Mouse (Mus musculus): ENCODE measurements around the gene Cux1. TPM values are rescaled to one million over a fixed set of nuclear protein-coding genes. Genes with fewer than 3 reads are reported as not detected.

The Cux1 gene
- total RNA-seq, 2 experiments from 2014 or later, result 107 to 119 TPM

- intact Hi-C loops (cut with DNase I), result no loop called here
- no peak for DNase-seq (ENCODE audit: low spot score in 2 of 2)
Observed at GRCm38 (mm10) chr5:136292361-136292760, 274.9 kb downstream of the Cux1 start.

- intact Hi-C loops (cut with DNase I), result no loop called here
- DNase-seq (ENCODE audit: low spot score in 2 of 2), result no peak
Observed at GRCm38 (mm10) chr5:136291562-136291961, 275.7 kb downstream of the Cux1 start.

DNA sequence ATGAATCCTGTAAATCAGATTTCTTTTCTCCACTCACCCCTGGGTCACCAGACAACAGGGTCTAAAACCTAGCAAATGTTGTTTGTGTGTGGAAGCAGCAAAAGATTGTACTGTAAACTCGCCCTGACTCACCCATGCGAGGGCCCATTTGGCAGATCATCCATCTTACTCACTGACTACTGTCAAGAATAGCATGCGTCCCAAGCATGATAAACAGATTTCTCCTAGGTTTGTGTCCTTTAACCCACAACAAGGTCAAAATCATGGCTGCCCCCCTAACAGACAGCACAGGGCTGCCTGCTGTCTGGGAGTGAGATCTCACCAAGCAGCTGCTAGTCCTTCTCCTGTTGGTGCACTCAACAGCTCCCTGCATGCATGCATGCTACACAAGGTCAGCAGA is 277.5 kb downstream of the Cux1 start:
- DNase-seq (ENCODE audit: low spot score in 2 of 2), result no peak
- intact Hi-C loops (cut with DNase I), result no loop called here

DNA sequence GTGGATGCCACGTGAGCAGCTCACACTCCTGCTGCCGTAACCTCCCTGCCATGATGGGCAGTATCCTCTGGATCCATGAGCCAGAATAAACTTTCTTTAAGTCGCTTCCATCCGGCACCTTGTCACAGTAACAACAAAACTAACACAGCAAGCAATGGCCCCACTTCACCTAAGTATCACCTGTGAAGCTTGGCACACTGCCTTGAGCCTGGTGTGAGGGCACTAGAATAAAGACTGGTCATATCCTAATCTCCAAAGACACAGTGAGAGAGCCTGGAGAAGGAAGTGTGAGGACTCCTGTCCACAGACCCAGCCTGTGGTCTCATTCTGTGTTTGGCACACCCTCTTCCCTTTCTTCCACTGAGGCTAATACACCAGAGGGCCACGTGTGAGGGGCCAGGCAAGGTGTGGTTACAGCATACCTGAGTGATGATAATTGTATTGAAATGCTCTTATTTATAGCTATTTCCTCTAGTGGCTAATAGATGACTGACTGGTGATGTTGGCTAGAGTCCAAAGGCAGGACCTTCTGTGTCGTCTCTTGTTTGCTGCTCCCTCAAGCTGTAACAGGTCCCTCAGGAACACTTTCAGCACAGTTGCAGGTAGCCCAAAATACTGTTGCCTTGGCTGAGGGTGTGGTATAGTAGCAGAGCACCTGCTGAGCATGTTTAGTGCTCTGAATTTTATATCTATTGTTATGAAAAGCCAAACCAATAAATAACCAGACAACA is 278.8 kb downstream of the Cux1 start:
- intact Hi-C loops (cut with DNase I), result no loop called here
- no peak for DNase-seq (ENCODE audit: low spot score in 2 of 2)

- intact Hi-C loops (cut with DNase I), result no loop called here
- DNase-seq (ENCODE audit: low spot score in 2 of 2), result no peak
Observed at GRCm38 (mm10) chr5:136286566-136286965, 280.7 kb downstream of the Cux1 start.

DNA sequence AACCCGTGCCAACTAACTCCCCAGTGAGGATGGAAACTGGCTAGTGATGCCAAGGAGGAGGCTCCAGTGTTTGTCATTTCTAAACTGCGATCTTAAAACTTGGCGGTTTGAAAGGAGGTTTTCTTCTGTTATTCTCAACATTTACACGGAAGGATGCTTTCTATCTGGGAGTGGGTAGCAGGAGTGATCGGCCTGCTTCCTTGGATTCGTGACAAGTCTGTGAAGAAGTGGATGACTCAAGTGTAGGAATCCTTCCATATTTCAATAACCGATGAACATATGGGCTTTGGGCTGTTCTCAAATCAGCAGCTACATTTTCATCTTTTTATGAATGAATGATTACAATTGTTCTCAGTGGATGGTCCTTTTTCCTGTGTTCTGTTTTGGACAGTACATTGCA is 282.2 kb downstream of the Cux1 start:
- intact Hi-C loops (cut with DNase I), result no loop called here

DNA sequence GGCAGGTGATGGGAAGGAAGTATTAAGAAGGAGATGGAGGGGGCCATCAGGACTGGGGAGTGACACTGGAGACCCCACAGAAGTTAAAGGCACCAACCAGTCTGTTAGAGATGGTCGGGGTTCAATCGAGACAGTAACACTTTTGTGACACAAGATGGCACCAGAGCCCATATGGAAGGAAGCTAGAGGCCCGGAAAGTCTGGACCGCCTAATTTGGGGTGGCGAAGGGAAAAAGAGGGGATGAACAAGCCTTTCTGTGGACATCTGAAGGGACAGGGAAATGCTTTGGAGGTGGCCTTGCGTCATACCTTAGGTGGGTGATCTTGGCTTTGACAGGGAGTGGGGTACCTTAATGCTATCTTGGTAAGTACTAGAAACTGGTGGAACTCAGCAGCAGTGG is 285.9 kb downstream of the Cux1 start:
- DNase-seq (ENCODE audit: low spot score in 2 of 2), result peak in 1 of 2 experiments; percentile 33
- intact Hi-C loops (cut with DNase I), result loop anchor here (2.0 to 5.0 kb wide), 4 partner anchors 286 to 426 kb away; partner anchors contain the start of gene Cux1

More for the DNA sequence above, 282.2 kb downstream of the Cux1 start:
- DNase-seq (ENCODE audit: low spot score in 2 of 2), result no peak

GRCm38 (mm10) chr5:136274739-136275138 is 292.6 kb downstream of the Cux1 start:
- intact Hi-C loops (cut with DNase I), result no loop called here
- no peak for DNase-seq (ENCODE audit: low spot score in 2 of 2)

DNA sequence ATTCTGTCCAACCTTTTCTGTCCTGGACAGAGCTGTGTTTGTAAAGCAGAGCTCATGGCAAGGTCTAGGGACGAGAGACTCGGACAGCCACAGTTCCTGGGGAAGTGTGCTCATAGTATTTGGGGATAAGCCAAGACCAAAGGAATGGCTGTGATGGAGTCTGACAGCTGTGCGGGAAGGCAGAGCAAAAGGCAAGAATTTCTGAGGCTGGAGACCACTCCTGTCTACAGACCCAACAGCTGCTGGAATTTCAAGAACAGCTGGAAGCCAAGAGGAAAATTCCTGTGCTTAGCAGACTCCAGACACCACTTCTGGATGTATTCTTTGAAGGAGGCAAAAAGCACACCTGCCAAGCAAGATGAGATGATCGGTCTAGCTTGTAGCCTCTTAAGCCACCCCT is 297.4 kb downstream of the Cux1 start:
- intact Hi-C loops (cut with DNase I), result no loop called here

DNA sequence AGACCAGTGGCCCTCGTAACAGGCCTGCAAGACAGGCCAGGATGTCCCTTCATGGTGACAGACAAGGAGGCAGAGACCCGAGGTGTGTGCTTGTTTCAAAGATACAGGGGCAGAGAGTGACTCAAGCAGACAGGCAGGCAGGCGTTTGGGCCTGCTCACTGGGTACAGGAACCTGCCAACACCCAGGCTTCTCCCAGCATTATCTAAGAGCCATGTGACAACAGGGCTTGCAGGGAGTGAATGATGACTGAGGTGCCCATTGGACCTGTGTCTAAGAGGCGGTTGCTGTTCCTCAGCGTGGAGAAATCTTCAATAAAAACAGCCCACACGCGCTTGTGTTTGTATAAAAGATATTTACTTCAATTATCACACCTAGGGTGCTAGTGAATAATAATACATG is 301.2 kb downstream of the Cux1 start:
- DNase-seq (ENCODE audit: low spot score in 2 of 2), result no peak
- intact Hi-C loops (cut with DNase I), result no loop called here

More for the DNA sequence above, 297.4 kb downstream of the Cux1 start:
- DNase-seq (ENCODE audit: low spot score in 2 of 2), result no peak

DNA sequence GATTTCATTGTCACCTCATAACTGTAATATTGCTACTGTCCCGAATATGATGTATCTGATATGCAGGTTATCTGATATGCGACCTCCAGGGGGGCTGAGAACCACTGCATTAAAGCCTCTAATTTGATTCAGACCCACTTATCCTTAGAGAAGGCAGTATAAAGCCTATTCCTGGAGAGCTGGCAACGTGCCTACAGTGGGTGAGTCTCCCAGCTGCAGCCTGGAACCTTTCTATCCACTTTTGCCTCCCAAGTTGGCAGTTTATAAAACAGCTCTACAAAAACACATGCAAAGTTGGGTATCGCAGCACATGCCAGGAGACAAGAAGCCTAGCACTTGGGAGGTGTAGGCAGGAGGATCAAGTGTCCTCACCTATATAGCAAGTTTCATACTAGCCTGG is 303.9 kb downstream of the Cux1 start:
- intact Hi-C loops (cut with DNase I), result loop anchor here (5.0 kb wide), 1 partner anchor 399 kb away; no protein-coding TSS in a partner anchor
- peak; percentile 18 to 36 for DNase-seq (ENCODE audit: low spot score in 2 of 2)

DNA sequence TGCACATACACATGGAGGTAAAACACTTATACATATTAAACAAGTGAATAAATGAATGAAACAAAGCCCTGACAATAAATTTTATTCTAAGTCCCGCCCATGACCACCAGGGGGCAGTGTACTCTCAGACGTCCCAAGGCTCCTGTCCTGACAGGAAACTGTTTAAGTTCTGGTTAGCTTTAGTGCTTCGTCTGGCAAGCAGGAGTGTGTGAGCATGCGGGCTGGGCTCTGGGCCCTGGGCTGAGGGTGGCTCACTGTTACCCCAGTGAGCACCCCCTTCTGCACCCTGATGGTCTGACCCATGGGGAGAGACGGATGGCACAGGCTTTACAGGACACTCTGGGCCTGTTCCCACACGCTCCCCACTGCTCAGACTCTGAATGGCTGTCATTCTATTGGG is 308.4 kb downstream of the Cux1 start:
- peak; percentile 31 to 52 for DNase-seq (ENCODE audit: low spot score in 2 of 2)
- intact Hi-C loops (cut with DNase I), result loop anchor here (2.0 to 5.0 kb wide), 2 partner anchors 448 to 498 kb away; no protein-coding TSS in a partner anchor

- intact Hi-C loops (cut with DNase I), result loop anchor here (1.0 to 5.0 kb wide), 2 partner anchors 51 to 116 kb away; partner anchors contain the start of genes Alkbh4 and Lrwd1
- peak; percentile 60 to 78 for DNase-seq (ENCODE audit: low spot score in 2 of 2)
Observed at GRCm38 (mm10) chr5:136252899-136253298, 314.4 kb downstream of the Cux1 start.

DNA sequence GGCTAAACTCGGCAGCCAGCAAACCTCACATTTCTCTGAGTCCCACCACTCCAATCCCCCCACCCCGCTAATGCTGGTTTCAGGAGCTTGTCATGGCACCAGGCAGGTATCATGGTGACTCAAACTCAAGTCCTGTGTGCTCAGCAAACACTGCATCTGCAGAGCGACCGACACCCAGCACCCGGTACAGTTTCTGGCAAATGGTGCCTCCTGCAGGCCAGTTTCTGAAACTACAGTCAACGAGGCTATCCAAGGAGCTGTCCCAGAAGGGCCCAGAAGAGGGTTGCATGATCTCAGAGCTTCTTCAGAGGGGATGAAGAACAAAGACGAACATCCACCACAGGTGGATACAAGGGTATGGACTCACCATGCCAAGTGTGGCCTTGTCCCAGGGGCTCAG is 316.3 kb downstream of the Cux1 start:
- intact Hi-C loops (cut with DNase I), result loop anchor here (5.0 kb wide), 1 partner anchor 114 kb away; the partner anchor contains the start of genes Alkbh4 and Lrwd1
- DNase-seq (ENCODE audit: low spot score in 2 of 2), result peak; percentile 13 to 47

DNA sequence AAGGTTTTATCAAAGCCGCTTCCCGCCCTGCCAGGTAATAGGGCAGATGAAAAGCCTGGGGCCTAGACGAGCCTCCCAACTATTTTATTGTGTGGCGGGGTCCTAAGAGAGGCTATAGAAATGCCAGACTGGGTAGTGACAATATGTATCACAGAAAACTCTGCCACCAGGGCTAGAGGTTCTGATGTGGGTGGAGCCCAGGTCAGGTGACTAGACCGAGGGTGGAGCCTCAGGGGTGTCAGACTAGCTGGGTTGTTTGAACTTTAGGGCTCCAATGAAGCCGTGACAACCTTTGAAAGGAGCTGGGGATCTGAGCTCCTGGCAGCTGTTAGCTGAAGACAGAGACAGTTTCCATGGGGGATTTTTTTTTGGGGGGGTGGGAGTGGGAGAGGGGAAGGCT is 318.8 kb downstream of the Cux1 start:
- intact Hi-C loops (cut with DNase I), result no loop called here
- DNase-seq (ENCODE audit: low spot score in 2 of 2), result no peak

DNA sequence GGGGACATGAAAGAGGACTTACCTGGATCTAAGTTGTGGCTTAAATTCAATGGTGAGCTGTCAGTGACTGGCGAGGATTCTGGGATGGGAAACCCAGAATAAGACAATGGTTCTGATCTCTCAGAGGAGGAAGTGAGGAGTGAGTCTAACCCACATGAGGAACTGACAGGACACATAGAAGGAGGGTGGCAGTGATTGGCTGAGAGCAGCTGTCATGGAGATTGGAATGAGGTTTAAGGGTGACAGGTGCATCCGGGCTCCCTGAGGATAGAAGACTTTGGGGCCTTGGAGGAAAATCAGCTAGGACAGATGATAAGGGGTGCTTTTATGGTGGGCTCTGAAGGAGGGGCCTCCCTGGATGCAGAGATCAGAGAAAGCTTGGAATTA is 320.8 kb downstream of the Cux1 start, which contains the start of gene Sh2b2:
Gene Sh2b2, minus strand, starts transcription at position 105 of the 387 bp plus-strand sequence.
- intact Hi-C loops (cut with DNase I), result no loop called here

DNA sequence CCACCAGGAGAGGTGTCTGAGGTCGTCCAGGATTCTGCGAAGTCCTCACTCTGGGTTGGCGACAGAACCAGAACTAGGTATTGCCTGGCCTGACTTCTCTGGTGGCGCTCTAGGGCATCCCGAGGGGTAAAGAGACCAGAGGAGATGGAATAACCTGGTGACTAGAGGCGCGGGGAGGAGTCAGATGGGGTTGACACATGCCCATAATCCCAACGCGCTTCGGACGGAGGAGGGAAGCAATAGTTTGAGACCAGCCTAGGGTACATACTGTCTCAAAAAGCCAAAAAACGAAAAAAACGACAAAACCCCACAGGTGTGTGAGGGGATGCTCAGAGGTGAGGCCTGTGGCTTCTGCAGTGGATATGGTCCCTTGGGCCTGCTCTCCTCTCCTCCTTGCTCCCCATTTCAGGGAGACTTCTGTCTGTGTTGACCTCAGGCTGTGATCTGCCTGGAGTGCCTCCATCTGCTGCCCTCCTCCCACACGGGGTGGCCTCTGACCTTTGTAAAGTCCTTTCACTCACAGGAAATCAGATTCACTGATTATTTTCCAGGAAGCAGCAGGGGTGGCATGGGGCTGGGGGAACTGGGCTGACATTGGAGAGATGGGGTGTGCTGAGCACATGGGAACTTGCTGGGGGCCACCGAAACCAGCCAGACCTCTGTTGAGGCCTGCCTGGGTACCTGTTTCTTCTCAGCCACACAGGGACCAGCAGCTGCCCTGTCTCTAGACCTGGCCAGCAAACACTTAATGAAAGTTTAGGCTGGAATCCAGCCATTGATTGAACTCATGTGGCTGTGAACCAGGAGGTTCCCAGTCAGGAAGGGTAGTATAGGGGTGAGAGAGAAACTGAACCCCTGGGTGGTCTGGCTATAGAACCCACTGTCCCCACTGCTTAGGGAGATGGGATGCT is 321.5 kb downstream of the Cux1 start:
- no peak for DNase-seq (ENCODE audit: low spot score in 2 of 2)
- intact Hi-C loops (cut with DNase I), result no loop called here

More for the DNA sequence above, 320.8 kb downstream of the Cux1 start, which contains the start of gene Sh2b2:
- DNase-seq (ENCODE audit: low spot score in 2 of 2), result no peak

DNA sequence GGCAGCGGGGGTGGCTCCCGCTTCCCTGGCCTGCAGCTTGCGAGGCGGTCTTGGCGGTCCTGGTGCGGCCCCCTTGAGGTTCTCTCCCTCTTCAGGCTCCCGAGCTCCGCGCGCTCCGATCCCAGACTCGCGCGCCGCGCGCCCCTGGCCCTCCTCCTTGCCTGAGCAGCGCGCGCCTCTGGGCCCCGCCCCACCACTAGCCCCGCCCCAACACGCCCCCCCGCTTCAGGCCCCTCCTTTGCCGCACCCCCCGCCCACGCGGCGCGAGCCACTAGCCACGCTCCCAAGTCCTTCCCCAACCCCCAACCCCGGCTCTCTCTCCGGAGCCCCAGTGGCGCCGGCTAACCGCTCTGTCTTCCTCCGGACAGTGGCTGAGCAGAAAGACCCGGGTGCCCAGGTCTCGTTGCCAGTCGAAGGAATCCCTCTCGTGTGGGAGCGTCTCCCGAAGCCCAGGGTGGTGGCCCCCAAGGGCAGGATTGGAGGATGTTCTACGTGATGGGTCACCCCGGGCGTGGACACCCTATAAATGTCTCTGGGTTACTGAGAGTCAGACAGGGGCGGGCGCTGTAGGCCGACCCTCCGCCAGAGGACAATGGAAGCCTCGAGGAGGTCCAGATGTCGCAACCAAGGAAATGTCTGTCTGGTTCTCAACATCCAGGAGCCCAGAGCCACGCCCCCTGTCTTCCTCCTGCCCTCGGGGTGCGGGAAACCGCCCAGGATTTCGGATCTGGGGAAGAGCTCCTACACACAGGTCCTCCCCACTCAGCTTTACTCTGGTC is 322.3 kb downstream of the Cux1 start:
- intact Hi-C loops (cut with DNase I), result no loop called here
- DNase-seq (ENCODE audit: low spot score in 2 of 2), result peak; percentile 83 to 85

All from left cerebral cortex, postnatal 36 days (tissue).